Mouse (Mus musculus): ENCODE data around the gene Ino80b. TPM values are rescaled to one million over a fixed set of nuclear protein-coding genes. Genes with fewer than 3 reads are reported as not detected.

The Ino80b gene
- polyA plus RNA-seq, 1 experiment = 43.4 TPM

- TF ChIP-seq CTCF (IDR thresholded peaks at IDR 0.05; ENCODE audit: borderline replicate concordance, extremely low read depth, insufficient read depth, insufficient read length) (no peak), POLR2A (IDR thresholded peaks at IDR 0.05; ENCODE audit: borderline replicate concordance, extremely low read depth, insufficient read depth, insufficient read length, poor library complexity, severe bottlenecking) (no peak)
- DNase-seq (ENCODE audit: low read depth) = peak; percentile 32
These were observed 9.4 kb downstream of the Ino80b start for GRCm38 (mm10) chr6:83115682-83116372.

- no peak for TF ChIP-seq CTCF (IDR thresholded peaks at IDR 0.05; ENCODE audit: borderline replicate concordance, extremely low read depth, insufficient read depth, insufficient read length)
- TF ChIP-seq POLR2A (IDR thresholded peaks at IDR 0.05; ENCODE audit: borderline replicate concordance, extremely low read depth, insufficient read depth, insufficient read length, poor library complexity, severe bottlenecking) = peak; percentile 93
These were observed 10.1 kb downstream of the Ino80b start, which contains the start of gene Mogs for GRCm38 (mm10) chr6:83115011-83115671. Gene Mogs, plus strand, starts transcription at chr6:83115496.

GRCm38 (mm10) chr6:83111510-83112136 is 13.6 kb downstream of the Ino80b start:
- TF ChIP-seq POLR2A (IDR thresholded peaks at IDR 0.05; ENCODE audit: borderline replicate concordance, extremely low read depth, insufficient read depth, insufficient read length, poor library complexity, severe bottlenecking) = no peak
- DNase-seq (ENCODE audit: low read depth) = no peak

More at GRCm38 (mm10) chr6:83115011-83115671, 10.1 kb downstream of the Ino80b start, which contains the start of gene Mogs:
- DNase-seq (ENCODE audit: low read depth) = peak; percentile 95

GRCm38 (mm10) chr6:83108762-83109668 is 16.2 kb downstream of the Ino80b start, which contains the start of gene Mrpl53:
Gene Mrpl53, plus strand, starts transcription at chr6:83109040.
- peak; percentile 89 for DNase-seq (ENCODE audit: low read depth)
- TF ChIP-seq CTCF (IDR thresholded peaks at IDR 0.05; ENCODE audit: borderline replicate concordance, extremely low read depth, insufficient read depth, insufficient read length) (no peak), POLR2A (IDR thresholded peaks at IDR 0.05; ENCODE audit: borderline replicate concordance, extremely low read depth, insufficient read depth, insufficient read length, poor library complexity, severe bottlenecking) (peak; percentile 47; the same call in 1 of the 2 replicates)

GRCm38 (mm10) chr6:83107566-83108400 is 17.4 kb downstream of the Ino80b start:
- DNase-seq (ENCODE audit: low read depth) = peak; percentile 77
- TF ChIP-seq CTCF (IDR thresholded peaks at IDR 0.05; ENCODE audit: borderline replicate concordance, extremely low read depth, insufficient read depth, insufficient read length) = peak; percentile 76
- no peak for TF ChIP-seq POLR2A (IDR thresholded peaks at IDR 0.05; ENCODE audit: borderline replicate concordance, extremely low read depth, insufficient read depth, insufficient read length, poor library complexity, severe bottlenecking)

GRCm38 (mm10) chr6:83104158-83104557 is 21.1 kb downstream of the Ino80b start:
- TF ChIP-seq CTCF (IDR thresholded peaks at IDR 0.05; ENCODE audit: borderline replicate concordance, extremely low read depth, insufficient read depth, insufficient read length) = no peak
- TF ChIP-seq POLR2A (IDR thresholded peaks at IDR 0.05; ENCODE audit: borderline replicate concordance, extremely low read depth, insufficient read depth, insufficient read length, poor library complexity, severe bottlenecking) = no peak
- peak; percentile 89 for DNase-seq (ENCODE audit: low read depth)

- TF ChIP-seq CTCF (IDR thresholded peaks at IDR 0.05; ENCODE audit: borderline replicate concordance, extremely low read depth, insufficient read depth, insufficient read length) (no peak), POLR2A (IDR thresholded peaks at IDR 0.05; ENCODE audit: borderline replicate concordance, extremely low read depth, insufficient read depth, insufficient read length, poor library complexity, severe bottlenecking) (no peak)
- DNase-seq (ENCODE audit: low read depth) = no peak
These were observed 22.0 kb downstream of the Ino80b start for GRCm38 (mm10) chr6:83103130-83103650.

GRCm38 (mm10) chr6:83101688-83102556 is 23.3 kb downstream of the Ino80b start:
- TF ChIP-seq CTCF (IDR thresholded peaks at IDR 0.05; ENCODE audit: borderline replicate concordance, extremely low read depth, insufficient read depth, insufficient read length) (peak; percentile 50; the same call in 1 of the 2 replicates), POLR2A (IDR thresholded peaks at IDR 0.05; ENCODE audit: borderline replicate concordance, extremely low read depth, insufficient read depth, insufficient read length, poor library complexity, severe bottlenecking) (0 out of 2 replicates have a peak, but pooled peaks have one; percentile 20)
- peak; percentile 81 for DNase-seq (ENCODE audit: low read depth)

- peak; percentile 96 for DNase-seq (ENCODE audit: low read depth)
- TF ChIP-seq CTCF (IDR thresholded peaks at IDR 0.05; ENCODE audit: borderline replicate concordance, extremely low read depth, insufficient read depth, insufficient read length) (peak; percentile 41; the same call in 1 of the 2 replicates), POLR2A (IDR thresholded peaks at IDR 0.05; ENCODE audit: borderline replicate concordance, extremely low read depth, insufficient read depth, insufficient read length, poor library complexity, severe bottlenecking) (peak; percentile 8; the same call in 1 of the 2 replicates)
These were observed 23.9 kb downstream of the Ino80b start, which contains the start of the genes Ccdc142 and Gm42688 for GRCm38 (mm10) chr6:83101316-83101687. Gene Ccdc142, plus strand, starts transcription at chr6:83101601. Gene Gm42688, plus strand, starts transcription at chr6:83101617.

Measured in brain, embryonic 14.5 days (tissue).